ENCODE assay signal across 13 mouse cellular contexts in the genomic region with DNA sequence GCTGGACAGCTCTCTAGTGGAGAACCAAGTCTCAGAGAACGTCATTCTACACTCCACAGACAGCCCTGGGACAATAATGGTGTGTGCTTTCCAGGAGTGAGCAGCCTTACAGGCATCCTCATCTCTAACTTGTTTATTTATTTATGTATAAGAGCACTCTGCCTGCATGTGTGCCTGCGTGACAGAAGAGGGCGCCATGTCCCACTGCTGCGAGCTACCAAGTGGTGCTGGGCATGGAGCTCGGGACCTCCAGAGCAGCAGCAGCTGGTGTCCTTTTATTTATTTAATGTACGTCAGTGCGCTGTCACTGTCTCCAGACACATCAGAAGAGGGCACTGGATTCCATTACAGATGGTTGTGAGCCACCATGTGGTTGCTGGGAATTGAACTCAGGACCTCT.
DNase-seq lines count a peak whose midpoint lies in the region; ATAC-seq and TF ChIP-seq lines count a peak whose summit lies in the region.
"Had no signal": no experiment of that assay in that cellular context is flagged by ENCODE, and none has a peak within 500 bp of the region (broad histone marks: within the 10 kb centered on the region; RNA-seq: fewer than 3 reads in every experiment).

No protein-coding gene starts in this region.

- 82% methylated on average over 7 of the region's 7 CpGs for WGBS in midbrain, postnatal 0 days
- WGBS in midbrain, embryonic 13.5 days = 90% methylated on average over 7 of the region's 7 CpGs
- 83% methylated on average over 7 of the region's 7 CpGs for WGBS in limb, embryonic 10.5 days

- H3K9ac ChIP-seq in midbrain, postnatal 0 days (replicated peaks; ENCODE audit: low read length, poor library complexity, severe bottlenecking) = no peak overlapping the region
- H3K9ac ChIP-seq in midbrain, embryonic 13.5 days (replicated peaks) = no peak overlapping the region
- H3K9ac ChIP-seq: forebrain, embryonic 13.5 days; heart, embryonic 13.5 days; neural tube, embryonic 15.5 days had no signal

- no peaks in the 10 kb centered on the region for H3K27me3 ChIP-seq in midbrain, postnatal 0 days (ENCODE audit: insufficient read depth, low read length)
- H3K27me3 ChIP-seq in midbrain, embryonic 13.5 days = no peaks in the 10 kb centered on the region
- H3K27me3 ChIP-seq in limb, embryonic 10.5 days (ENCODE audit: low read depth, poor library complexity, severe bottlenecking) = no peaks in the 10 kb centered on the region
- H3K27me3 ChIP-seq: forebrain, embryonic 13.5 days; heart, embryonic 13.5 days; neural tube, embryonic 15.5 days had no signal

- no peak for ATAC-seq in midbrain, postnatal 0 days (ENCODE audit: low FRiP score)
- ATAC-seq in midbrain, embryonic 13.5 days = no peak
- ATAC-seq in activated CD4-positive, CD25-positive, alpha-beta regulatory T cell, adult 4 months = no peak
- ATAC-seq: forebrain, embryonic 13.5 days had no signal

- no peaks in the 10 kb centered on the region for H3K36me3 ChIP-seq in midbrain, postnatal 0 days (ENCODE audit: insufficient read depth, low read length)
- H3K36me3 ChIP-seq in midbrain, embryonic 13.5 days = no peaks in the 10 kb centered on the region
- H3K36me3 ChIP-seq in limb, embryonic 10.5 days = peaks cover 12% of the 10 kb centered on the region; the same call in 1 of the 2 replicates
- H3K36me3 ChIP-seq: heart, embryonic 13.5 days; neural tube, embryonic 15.5 days had no signal

- H3K27ac ChIP-seq in midbrain, postnatal 0 days (ENCODE audit: low read depth, low read length) = no peak overlapping the region
- H3K27ac ChIP-seq in midbrain, embryonic 13.5 days = no peak overlapping the region
- no peak overlapping the region for H3K27ac ChIP-seq in limb, embryonic 10.5 days
- H3K27ac ChIP-seq: forebrain, embryonic 13.5 days; heart, embryonic 13.5 days; macrophage; neural tube, embryonic 15.5 days had no signal

- peak; percentile 18 for DNase-seq in embryo, embryonic 11 days
- DNase-seq in embryo, embryonic 9.5 days (ENCODE audit: extremely low spot score) = no peak
- no peak for DNase-seq in midbrain, postnatal 0 days (ENCODE audit: low spot score)
- DNase-seq in limb, embryonic 10.5 days (ENCODE audit: low spot score) = peak; percentile 26
- DNase-seq in thymus, postnatal 14 days = peak; percentile 51
- no peak for DNase-seq in cerebellum, adult 8-10 months
- DNase-seq: kidney, adult 11 months had no signal

- TF ChIP-seq CTCF in midbrain, postnatal 0 days (IDR thresholded peaks at IDR 0.05) = peak; percentile 38

- no peak overlapping the region for H3K4me2 ChIP-seq in midbrain, postnatal 0 days (ENCODE audit: low read depth, low read length, poor library complexity, severe bottlenecking)
- H3K4me2 ChIP-seq in midbrain, embryonic 13.5 days (replicated peaks) = no peak overlapping the region
- H3K4me2 ChIP-seq: forebrain, embryonic 13.5 days; heart, embryonic 13.5 days; neural tube, embryonic 15.5 days had no signal

- H3K4me1 ChIP-seq in midbrain, postnatal 0 days (ENCODE audit: insufficient read depth, low read length) = peaks cover 6% of the 10 kb centered on the region; the same call in 1 of the 2 replicates
- peaks cover 21% of the 10 kb centered on the region for H3K4me1 ChIP-seq in midbrain, embryonic 13.5 days (replicated peaks)
- H3K4me1 ChIP-seq in limb, embryonic 10.5 days = peaks cover 19% of the 10 kb centered on the region

- H3K4me3 ChIP-seq in midbrain, postnatal 0 days (ENCODE audit: low read depth, low read length) = no peak overlapping the region
- H3K4me3 ChIP-seq in midbrain, embryonic 13.5 days (replicated peaks) = no peak overlapping the region
- H3K4me3 ChIP-seq in limb, embryonic 10.5 days = no peak overlapping the region
- H3K4me3 ChIP-seq: forebrain, embryonic 13.5 days; heart, embryonic 13.5 days; neural tube, embryonic 15.5 days had no signal

- H3K9me3 ChIP-seq in midbrain, postnatal 0 days (ENCODE audit: low read length) = no peaks in the 10 kb centered on the region
- H3K9me3 ChIP-seq in midbrain, embryonic 13.5 days = no peaks in the 10 kb centered on the region
- no peaks in the 10 kb centered on the region for H3K9me3 ChIP-seq in limb, embryonic 10.5 days (replicated peaks)
- H3K9me3 ChIP-seq: forebrain, embryonic 13.5 days; heart, embryonic 13.5 days; neural tube, embryonic 15.5 days had no signal

Comparison
In these comparisons a context has a peak if more than half of its experiments do, and no peak if none do; other contexts are left out.
1. DNase-seq: peak in embryo, embryonic 11 days (single experiment), limb, embryonic 10.5 days (single experiment) and thymus, postnatal 14 days (single experiment); none in embryo, embryonic 9.5 days (single experiment), midbrain, postnatal 0 days (single experiment) and cerebellum, adult 8-10 months (single experiment).